Mouse (Mus musculus) heart, postnatal 0 days (tissue): ENCODE results near the gene Trappc12. TPM values are rescaled to one million over a fixed set of nuclear protein-coding genes. Genes with fewer than 3 reads are reported as not detected.

Experiments used
- ATAC-seq: fragments of 200-750 bp; cut with Nextera tagmentation; 2 replicates; pipeline ENCODE4 v1.8.0; 2017; ENCODE audit warnings: low read depth, moderate number of reproducible peaks, moderate library complexity; ENCODE audit not compliant: insufficient read depth
- DNase-seq: peaks from one replicate; pipeline ENCODE4 v3.0.0-alpha.2; 2016; ENCODE audit warnings: low spot score
- H3K27ac ChIP-seq: fragments of 300-500 bp; sonication (generic); 2 replicates; pipeline ENCODE4 v1.5.1; 2014; ENCODE audit warnings: low read depth, mild to moderate bottlenecking
- H3K27me3 ChIP-seq: fragments of 300-500 bp; sonication (generic); 2 replicates; pipeline ENCODE4 v1.6.1; 2014; ENCODE audit warnings: low read length, mixed read lengths; ENCODE audit not compliant: control insufficient read depth, insufficient read depth
- H3K36me3 ChIP-seq: fragments of 300-500 bp; sonication (generic); replicated peaks from 2 replicates; pipeline ENCODE4 v1.6.1; 2014; ENCODE audit warnings: low read length, mixed read lengths; ENCODE audit not compliant: control insufficient read depth, insufficient read depth
- H3K4me1 ChIP-seq: fragments of 300-500 bp; sonication (generic); 2 replicates; pipeline ENCODE4 v1.6.1; 2014; ENCODE audit warnings: antibody characterized with exemption; ENCODE audit not compliant: control insufficient read depth, insufficient read depth
- H3K4me2 ChIP-seq: fragments of 300-500 bp; sonication (generic); 2 replicates; pipeline ENCODE4 v1.6.1; 2014; ENCODE audit warnings: low read depth, mild to moderate bottlenecking, low read length, moderate library complexity
- H3K4me3 ChIP-seq: fragments of 300-500 bp; sonication (generic); 2 replicates; pipeline ENCODE4 v1.5.1; 2014; ENCODE audit warnings: low read depth, low read length
- H3K9ac ChIP-seq: fragments of 300-500 bp; sonication (generic); replicated peaks from 2 replicates; pipeline ENCODE4 v1.6.1; 2014; ENCODE audit warnings: low read depth, low read length, mixed read lengths
- H3K9me3 ChIP-seq: fragments of 300-500 bp; sonication (generic); replicated peaks from 2 replicates; pipeline ENCODE4 v1.6.1; 2016; ENCODE audit warnings: low read length; ENCODE audit not compliant: control insufficient read depth
- CTCF ChIP-seq: IDR thresholded peaks from 2 replicates; pipeline ENCODE4 v1.5.1; 2016; ENCODE audit warnings: antibody characterized with exemption, control low read depth, low read depth
- EP300 ChIP-seq: IDR thresholded peaks from 2 replicates; pipeline ENCODE4 v1.6.1; 2016; ENCODE audit warnings: antibody characterized with exemption, low read depth
- WGBS: fragments of 180-500 bp; shearing (Covaris S2); extraction: QIAGEN DNeasy Blood & Tissue Kit; methylation state at CpG from one replicate; pipeline ENCODE4 v1.1.7; 2014; 5-methylcytosine and 5-hydroxymethylcytosine counted together
- polyA plus RNA-seq: library from polyadenylated mRNA; unstranded; fragments of >200 nt; fragmentation: Nextera tagmentation; extraction: Ambion mirVana; gene quantifications from 2 replicates; pipeline ENCODE4 v1.2.1, GENCODE M21; 2015
- total RNA-seq: library from RNA; depleted of rRNA; stranded (reverse); fragments of >200 nt; gene quantifications from 2 replicates; pipeline ENCODE4 v1.2.3, GENCODE M21; 2014; ENCODE audit warnings: low replicate concordance

The Trappc12 gene
- total and polyA plus RNA-seq, 2 experiments from 2014 or later = 21.6 to 41.4 TPM

- peaks cover 66% of the 10 kb centered on the region for H3K36me3 ChIP-seq
Observed at GRCm38 (mm10) chr12:28732631-28733030, 17.6 kb downstream of the Trappc12 start.

GRCm38 (mm10) chr12:28727061-28727460 is 23.2 kb downstream of the Trappc12 start:
- Histone ChIP-seq H3K4me1 (no peaks in the 10 kb centered on the region), H3K27me3 (no peaks in the 10 kb centered on the region), H3K4me3 (no peak overlapping the region), H3K27ac (no peak overlapping the region), H3K9ac (no peak overlapping the region), H3K9me3 (no peaks in the 10 kb centered on the region), H3K36me3 (peaks cover 38% of the 10 kb centered on the region), H3K4me2 (no peak overlapping the region)
- DNase-seq (no peak), ATAC-seq (no peak)
- WGBS = 80% methylated on average over 5 of the region's 5 CpGs
- TF ChIP-seq EP300 (no peak), CTCF (no peak)

More at GRCm38 (mm10) chr12:28732631-28733030, 17.6 kb downstream of the Trappc12 start:
- TF ChIP-seq EP300 = no peak
- no peak for TF ChIP-seq CTCF
- H3K27ac ChIP-seq = no peak overlapping the region
- 87% methylated on average over 8 of the region's 8 CpGs for WGBS
- H3K4me1 ChIP-seq = no peaks in the 10 kb centered on the region
- H3K9ac ChIP-seq = no peak overlapping the region
- H3K4me3 ChIP-seq = no peak overlapping the region
- no peaks in the 10 kb centered on the region for H3K27me3 ChIP-seq
- no peaks in the 10 kb centered on the region for H3K9me3 ChIP-seq
- ATAC-seq (no peak), DNase-seq (no peak)
- no peak overlapping the region for H3K4me2 ChIP-seq

GRCm38 (mm10) chr12:28726204-28726603 is 24.1 kb downstream of the Trappc12 start:
- no peak for ATAC-seq
- WGBS = 85% methylated on average over 4 of the region's 4 CpGs

GRCm38 (mm10) chr12:28724366-28724765 is 25.9 kb downstream of the Trappc12 start:
- H3K9me3 ChIP-seq = no peaks in the 10 kb centered on the region
- no peak for DNase-seq
- no peaks in the 10 kb centered on the region for H3K4me1 ChIP-seq
- WGBS = 85% methylated on average over 3 of the region's 3 CpGs
- no peak overlapping the region for H3K27ac ChIP-seq
- H3K4me3 ChIP-seq = no peak overlapping the region
- no peak overlapping the region for H3K4me2 ChIP-seq
- peaks cover 41% of the 10 kb centered on the region for H3K36me3 ChIP-seq
- no peak for ATAC-seq
- no peak for TF ChIP-seq EP300
- no peak for TF ChIP-seq CTCF
- no peaks in the 10 kb centered on the region for H3K27me3 ChIP-seq
- no peak overlapping the region for H3K9ac ChIP-seq

More at GRCm38 (mm10) chr12:28726204-28726603, 24.1 kb downstream of the Trappc12 start:
- TF ChIP-seq CTCF (no peak), EP300 (no peak)
- H3K9ac ChIP-seq = no peak overlapping the region
- H3K9me3 ChIP-seq = no peaks in the 10 kb centered on the region
- no peak overlapping the region for H3K27ac ChIP-seq
- no peak overlapping the region for H3K4me2 ChIP-seq
- no peak for DNase-seq
- peaks cover 38% of the 10 kb centered on the region for H3K36me3 ChIP-seq
- H3K4me1 ChIP-seq = no peaks in the 10 kb centered on the region
- H3K27me3 ChIP-seq = no peaks in the 10 kb centered on the region
- H3K4me3 ChIP-seq = no peak overlapping the region

- H3K4me1 ChIP-seq = no peaks in the 10 kb centered on the region
- H3K9me3 ChIP-seq = no peaks in the 10 kb centered on the region
- H3K36me3 ChIP-seq = peaks cover 58% of the 10 kb centered on the region
- TF ChIP-seq EP300 (no peak), CTCF (no peak)
- no peak overlapping the region for H3K4me2 ChIP-seq
- no peak overlapping the region for H3K27ac ChIP-seq
- DNase-seq (no peak), ATAC-seq (no peak)
- H3K27me3 ChIP-seq = no peaks in the 10 kb centered on the region
- no peak overlapping the region for H3K9ac ChIP-seq
- no peak overlapping the region for H3K4me3 ChIP-seq
- WGBS = 87% methylated on average over 2 of the region's 2 CpGs
Observed at GRCm38 (mm10) chr12:28718106-28718505, 32.2 kb downstream of the Trappc12 start.

- Histone ChIP-seq H3K36me3 (peaks cover 62% of the 10 kb centered on the region), H3K4me2 (no peak overlapping the region), H3K4me1 (no peaks in the 10 kb centered on the region), H3K27me3 (no peaks in the 10 kb centered on the region), H3K4me3 (no peak overlapping the region), H3K9ac (no peak overlapping the region), H3K9me3 (no peaks in the 10 kb centered on the region), H3K27ac (no peak overlapping the region)
- DNase-seq = no peak
- TF ChIP-seq EP300 (no peak), CTCF (no peak)
- ATAC-seq = no peak
- WGBS = 73% methylated on average over 2 of the region's 2 CpGs
Observed at GRCm38 (mm10) chr12:28717066-28717465, 33.2 kb downstream of the Trappc12 start.
